In genomic region chr3:38936485-38936884, GRCm38 (mm10) we compare ENCODE assay signal across 14 mouse cellular contexts. TPM values are rescaled to one million over a fixed set of nuclear protein-coding genes. Genes with fewer than 3 reads are reported as not detected.
DNase-seq lines count a peak whose midpoint lies in the region; ATAC-seq and TF ChIP-seq lines count a peak whose summit lies in the region.
"Had no signal": no experiment of that assay in that cellular context is flagged by ENCODE, and none has a peak within 500 bp of the region (broad histone marks: within the 10 kb centered on the region; RNA-seq: fewer than 3 reads in every experiment).

No protein-coding gene starts in this region.

- peaks cover 38% of the 10 kb centered on the region for H3K4me1 ChIP-seq in heart, embryonic 12.5 days (replicated peaks)
- H3K4me1 ChIP-seq in embryonic facial prominence, embryonic 15.5 days = peaks cover 44% of the 10 kb centered on the region
- H3K4me1 ChIP-seq in stomach, postnatal 0 days (replicated peaks; ENCODE audit: control insufficient read depth, insufficient read depth) = peaks cover 3% of the 10 kb centered on the region; the same call in 1 of the 2 replicates
- peaks cover 29% of the 10 kb centered on the region for H3K4me1 ChIP-seq in hindbrain, embryonic 12.5 days

- no peak for TF ChIP-seq CTCF in stomach, postnatal 0 days (IDR thresholded peaks at IDR 0.05; ENCODE audit: low read depth)

- H3K9me3 ChIP-seq in heart, embryonic 12.5 days (replicated peaks) = no peaks in the 10 kb centered on the region
- H3K9me3 ChIP-seq in embryonic facial prominence, embryonic 15.5 days (replicated peaks) = no peaks in the 10 kb centered on the region
- H3K9me3 ChIP-seq in stomach, postnatal 0 days (ENCODE audit: control insufficient read depth, low read length) = no peaks in the 10 kb centered on the region
- H3K9me3 ChIP-seq in hindbrain, embryonic 12.5 days (replicated peaks) = no peaks in the 10 kb centered on the region
- H3K9me3 ChIP-seq: embryonic facial prominence, embryonic 12.5 days; hindbrain, embryonic 15.5 days; limb, embryonic 15.5 days; midbrain, embryonic 15.5 days had no signal

- no peaks in the 10 kb centered on the region for H3K36me3 ChIP-seq in heart, embryonic 12.5 days
- no peaks in the 10 kb centered on the region for H3K36me3 ChIP-seq in embryonic facial prominence, embryonic 15.5 days
- no peaks in the 10 kb centered on the region for H3K36me3 ChIP-seq in stomach, postnatal 0 days (ENCODE audit: control insufficient read depth, insufficient read depth, low read length)
- no peaks in the 10 kb centered on the region for H3K36me3 ChIP-seq in hindbrain, embryonic 12.5 days
- H3K36me3 ChIP-seq: embryonic facial prominence, embryonic 12.5 days; hindbrain, embryonic 15.5 days; limb, embryonic 15.5 days; midbrain, embryonic 15.5 days had no signal

- H3K27me3 ChIP-seq in heart, embryonic 12.5 days (replicated peaks) = no peaks in the 10 kb centered on the region
- H3K27me3 ChIP-seq in embryonic facial prominence, embryonic 15.5 days = no peaks in the 10 kb centered on the region
- H3K27me3 ChIP-seq in stomach, postnatal 0 days (ENCODE audit: control insufficient read depth, insufficient read depth, low read length) = no peaks in the 10 kb centered on the region
- no peaks in the 10 kb centered on the region for H3K27me3 ChIP-seq in hindbrain, embryonic 12.5 days
- H3K27me3 ChIP-seq: embryonic facial prominence, embryonic 12.5 days; hindbrain, embryonic 15.5 days; limb, embryonic 15.5 days; midbrain, embryonic 15.5 days had no signal

- 74% methylated on average over 7 of the region's 7 CpGs for WGBS in heart, embryonic 12.5 days
- WGBS in embryonic facial prominence, embryonic 15.5 days = 59% methylated on average over 7 of the region's 7 CpGs
- 55% methylated on average over 7 of the region's 7 CpGs for WGBS in stomach, postnatal 0 days
- WGBS in hindbrain, embryonic 12.5 days = 86% methylated on average over 7 of the region's 7 CpGs

- ATAC-seq in heart, embryonic 12.5 days (ENCODE audit: insufficient number of reproducible peaks, low FRiP score) = no peak
- ATAC-seq in embryonic facial prominence, embryonic 15.5 days (ENCODE audit: insufficient number of reproducible peaks, low FRiP score, low TSS enrichment, low read depth) = no peak
- ATAC-seq in stomach, postnatal 0 days (ENCODE audit: low FRiP score, low TSS enrichment) = peak; percentile 21; the same call in 1 of the 2 replicates
- ATAC-seq in hindbrain, embryonic 12.5 days (ENCODE audit: low FRiP score) = no peak
- ATAC-seq: forebrain, embryonic 14.5 days; midbrain, embryonic 15.5 days had no signal

- no peak overlapping the region for H3K9ac ChIP-seq in heart, embryonic 12.5 days
- no peak overlapping the region for H3K9ac ChIP-seq in embryonic facial prominence, embryonic 15.5 days
- no peak overlapping the region for H3K9ac ChIP-seq in stomach, postnatal 0 days (ENCODE audit: low read length)
- no peak overlapping the region for H3K9ac ChIP-seq in hindbrain, embryonic 12.5 days
- H3K9ac ChIP-seq: embryonic facial prominence, embryonic 12.5 days; hindbrain, embryonic 15.5 days; limb, embryonic 15.5 days; midbrain, embryonic 15.5 days had no signal

- H3K4me2 ChIP-seq in heart, embryonic 12.5 days = no peak overlapping the region
- H3K4me2 ChIP-seq in embryonic facial prominence, embryonic 15.5 days (replicated peaks) = no peak overlapping the region
- 0 out of 2 replicates have a peak overlapping the region, but pooled peaks have one; percentile 2 for H3K4me2 ChIP-seq in stomach, postnatal 0 days (replicated peaks; ENCODE audit: low read depth)
- H3K4me2 ChIP-seq in hindbrain, embryonic 12.5 days (replicated peaks) = no peak overlapping the region
- H3K4me2 ChIP-seq: embryonic facial prominence, embryonic 12.5 days; hindbrain, embryonic 15.5 days; limb, embryonic 15.5 days; midbrain, embryonic 15.5 days had no signal

- DNase-seq in heart, adult 18-20 months = peak; percentile 18 to 21
- DNase-seq in lung, postnatal 36 days = peak; percentile 10
- no peak for DNase-seq in lung, postnatal 4 days
- no peak for DNase-seq in stomach, postnatal 0 days (ENCODE audit: low spot score)
- DNase-seq: cerebellum, postnatal 14 days had no signal

- TF ChIP-seq EP300 in stomach, postnatal 0 days (optimal IDR thresholded peaks at IDR 0.05) = no peak

- H3K27ac ChIP-seq in heart, embryonic 12.5 days (ENCODE audit: poor library complexity, severe bottlenecking) = no peak overlapping the region
- 0 out of 2 replicates have a peak overlapping the region, but pooled peaks have one; percentile 5 for H3K27ac ChIP-seq in embryonic facial prominence, embryonic 15.5 days (replicated peaks)
- peak overlapping the region; percentile 61; the same call in 1 of the 2 replicates for H3K27ac ChIP-seq in stomach, postnatal 0 days (replicated peaks)
- H3K27ac ChIP-seq in hindbrain, embryonic 12.5 days = no peak overlapping the region
- H3K27ac ChIP-seq: hindbrain, embryonic 15.5 days; limb, embryonic 15.5 days; macrophage; midbrain, embryonic 15.5 days had no signal

- H3K4me3 ChIP-seq in heart, embryonic 12.5 days = no peak overlapping the region
- H3K4me3 ChIP-seq in embryonic facial prominence, embryonic 15.5 days (replicated peaks) = no peak overlapping the region
- no peak overlapping the region for H3K4me3 ChIP-seq in stomach, postnatal 0 days (ENCODE audit: low read depth, low read length)
- no peak overlapping the region for H3K4me3 ChIP-seq in hindbrain, embryonic 12.5 days
- H3K4me3 ChIP-seq: embryonic facial prominence, embryonic 12.5 days; hindbrain, embryonic 15.5 days; limb, embryonic 15.5 days; midbrain, embryonic 15.5 days had no signal

RNA-seq across cellular contexts. Expression of gene Fat4, which starts 49.7 kb away (rescaled TPM):
- total RNA-seq in heart, adult 18-20 months (2021) = 1 to 10 TPM; 3.9 to 4.0 TPM
- polyA plus RNA-seq in heart, embryonic 12.5 days (2016; fragmentation: Nextera tagmentation; extraction: Ambion mirVana) = 5.3 and 7.0 TPM in 2 replicates
- 9.5 and 10.1 TPM in 2 replicates for polyA plus RNA-seq in embryonic facial prominence, embryonic 15.5 days (2015; fragmentation: Nextera tagmentation; extraction: Ambion mirVana)
- polyA plus RNA-seq in stomach, postnatal 0 days (2015; fragmentation: Nextera tagmentation; extraction: Ambion mirVana) = 2.4 and 2.6 TPM in 2 replicates
- polyA plus RNA-seq in hindbrain, embryonic 12.5 days (2016; fragmentation: Nextera tagmentation; extraction: Ambion mirVana) = 14.6 and 17.1 TPM in 2 replicates

Comparison
In these comparisons a context has a peak if more than half of its experiments do, and no peak if none do; other contexts are left out.
1. DNase-seq: peak in heart, adult 18-20 months (2 of 2) and lung, postnatal 36 days (single experiment); none in lung, postnatal 4 days (0 of 2) and stomach, postnatal 0 days (single experiment).
2. H3K27ac ChIP-seq: peak in embryonic facial prominence, embryonic 15.5 days (single experiment) and stomach, postnatal 0 days (single experiment); none in heart, embryonic 12.5 days (single experiment) and hindbrain, embryonic 12.5 days (single experiment).